Mouse (Mus musculus) E14TG2a.4 (cell line): ENCODE results near the gene Dvl1.

Experiments used
- CTCF ChIP-seq: conservative IDR thresholded peaks from 2 replicates; pipeline ENCODE4 v1.5.1; 2014; ENCODE audit warnings: low read length
- POU5F1 ChIP-seq: IDR thresholded peaks from 2 replicates; pipeline ENCODE4 v1.6.1; 2014; ENCODE audit warnings: low read length, borderline replicate concordance

DNA sequence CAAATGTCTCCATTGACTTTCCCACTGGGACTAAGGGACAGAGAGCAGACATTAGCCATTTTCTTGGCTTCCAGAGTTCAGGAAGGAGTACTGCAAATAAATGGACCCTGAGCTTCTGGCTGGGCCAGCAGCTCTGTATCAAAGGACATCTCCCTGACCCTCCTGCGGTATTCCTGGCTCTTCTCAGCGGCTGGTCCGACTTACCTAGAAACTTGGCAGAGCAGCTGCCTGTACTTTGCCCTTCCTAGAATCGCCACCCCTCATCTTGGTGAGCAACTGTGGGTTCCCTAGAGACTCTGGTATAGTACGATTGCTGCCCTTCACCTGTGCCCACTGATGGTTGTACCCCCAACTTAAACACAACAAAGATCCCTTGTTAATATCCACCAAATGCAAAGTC is 4.0 kb upstream of the Dvl1 start:
- no peak for TF ChIP-seq CTCF
- TF ChIP-seq POU5F1, result no peak
